ENCODE assay signal across 10 mouse cellular contexts in genomic region chr3:84268434-84268833, GRCm38 (mm10). TPM values are rescaled to one million over a fixed set of nuclear protein-coding genes. Genes with fewer than 3 reads are reported as not detected.
DNase-seq lines count a peak whose midpoint lies in the region; ATAC-seq and TF ChIP-seq lines count a peak whose summit lies in the region.
"Had no signal": no experiment of that assay in that cellular context is flagged by ENCODE, and none has a peak within 500 bp of the region (broad histone marks: within the 10 kb centered on the region; RNA-seq: fewer than 3 reads in every experiment).

No protein-coding gene starts in this region.

- no peak overlapping the region for H3K9ac ChIP-seq in liver, adult 2 months (ENCODE audit: low read depth, low read length)
- no peak overlapping the region for H3K9ac ChIP-seq in forebrain, embryonic 11.5 days (ENCODE audit: low read length)

- H3K36me3 ChIP-seq in E14TG2a.4 (ENCODE audit: insufficient read depth, low read length), result no peaks in the 10 kb centered on the region
- H3K36me3 ChIP-seq in liver, adult 2 months (ENCODE audit: control insufficient read depth, insufficient read depth, low read length), result no peaks in the 10 kb centered on the region
- no peaks in the 10 kb centered on the region for H3K36me3 ChIP-seq in forebrain, embryonic 11.5 days (ENCODE audit: control insufficient read depth, insufficient read depth, low read length)

- no peak for ATAC-seq in forebrain, embryonic 11.5 days (replicated peaks; ENCODE audit: low FRiP score)

- peaks cover 52% of the 10 kb centered on the region for H3K4me1 ChIP-seq in E14TG2a.4 (replicated peaks; ENCODE audit: low read depth, low read length)
- no peaks in the 10 kb centered on the region; the same call in 1 of the 2 replicates for H3K4me1 ChIP-seq in cortical plate, adult 2 months (ENCODE audit: control insufficient read depth, insufficient read depth, low read length)
- peaks cover 17% of the 10 kb centered on the region for H3K4me1 ChIP-seq in liver, adult 2 months (ENCODE audit: control insufficient read depth, insufficient read depth, low read length)
- peaks cover 20% of the 10 kb centered on the region for H3K4me1 ChIP-seq in forebrain, embryonic 11.5 days (replicated peaks; ENCODE audit: control insufficient read depth, insufficient read depth, low read length)

- peaks cover 25% of the 10 kb centered on the region for H3K27me3 ChIP-seq in E14TG2a.4 (ENCODE audit: insufficient read depth, low read length)
- H3K27me3 ChIP-seq in liver, adult 2 months (ENCODE audit: control insufficient read depth, insufficient read depth, low read length), result no peaks in the 10 kb centered on the region
- H3K27me3 ChIP-seq in forebrain, embryonic 11.5 days (ENCODE audit: control insufficient read depth, insufficient read depth, low read length), result no peaks in the 10 kb centered on the region

- TF ChIP-seq CTCF in layer of hippocampus, adult 2 months (conservative IDR thresholded peaks at IDR 0.05), result peak; percentile 71
- peak; percentile 25; the same call in 1 of the 2 replicates for TF ChIP-seq CTCF in E14TG2a.4 (conservative IDR thresholded peaks at IDR 0.05; ENCODE audit: low read length)
- peak; percentile 36; the same call in 1 of the 2 replicates for TF ChIP-seq CTCF in cortical plate, adult 2 months (IDR thresholded peaks at IDR 0.05; ENCODE audit: extremely low read depth, insufficient read depth, low read length)
- peak; percentile 64 for TF ChIP-seq CTCF in liver, adult 2 months (IDR thresholded peaks at IDR 0.05; ENCODE audit: low read depth, low read length)

- no peaks in the 10 kb centered on the region for H3K79me2 ChIP-seq in liver, adult 2 months (ENCODE audit: control insufficient read depth, insufficient read depth, low read length)

- no peak for TF ChIP-seq POLR2A in cortical plate, adult 2 months (IDR thresholded peaks at IDR 0.05; ENCODE audit: extremely low read depth, insufficient read depth, low read length)
- no peak for TF ChIP-seq POLR2A in liver, adult 2 months (IDR thresholded peaks at IDR 0.05; ENCODE audit: extremely low read depth, insufficient read depth, low read length)

- H3K9me3 ChIP-seq in E14TG2a.4 (ENCODE audit: low read length), result no peaks in the 10 kb centered on the region
- no peaks in the 10 kb centered on the region for H3K9me3 ChIP-seq in forebrain, embryonic 11.5 days (ENCODE audit: control insufficient read depth, low read length)

- no peak overlapping the region for H3K27ac ChIP-seq in layer of hippocampus, adult 2 months
- no peak overlapping the region for H3K27ac ChIP-seq in cortical plate, adult 2 months (ENCODE audit: insufficient read depth, low read length)
- H3K27ac ChIP-seq in liver, adult 2 months (replicated peaks; ENCODE audit: insufficient read depth, low read depth, low read length), result no peak overlapping the region
- no peak overlapping the region for H3K27ac ChIP-seq in forebrain, embryonic 11.5 days (ENCODE audit: low read depth, low read length)

- H3K4me2 ChIP-seq in forebrain, embryonic 11.5 days (ENCODE audit: low read depth, low read length, severe bottlenecking), result no peak overlapping the region

- no peak overlapping the region for H3K4me3 ChIP-seq in layer of hippocampus, adult 2 months
- no peak overlapping the region for H3K4me3 ChIP-seq in E14TG2a.4 (replicated peaks; ENCODE audit: low read length)
- H3K4me3 ChIP-seq in cortical plate, adult 2 months (ENCODE audit: insufficient read depth, low read length), result no peak overlapping the region
- no peak overlapping the region for H3K4me3 ChIP-seq in liver, adult 2 months (ENCODE audit: insufficient read depth, low read depth, low read length)
- no peak overlapping the region for H3K4me3 ChIP-seq in forebrain, embryonic 11.5 days (ENCODE audit: low read depth, low read length)

- WGBS in liver, adult 2 months, result 52% methylated on average over 3 of the region's 3 CpGs
- WGBS in forebrain, embryonic 11.5 days, result 63% methylated on average over 3 of the region's 3 CpGs

- no peak for DNase-seq in layer of hippocampus, adult 2 months (ENCODE audit: low spot score in 2 of 2)
- DNase-seq in layer of hippocampus, postnatal 10 days (ENCODE audit: low spot score in 2 of 2), result no peak
- DNase-seq in liver, adult 2 months (ENCODE audit: extremely low read depth, low read depth, low spot score), result peak; percentile 30
- no peak for DNase-seq in right cerebral cortex, postnatal 10 days (ENCODE audit: low spot score in 2 of 2)
- no peak for DNase-seq in forebrain, embryonic 11.5 days (ENCODE audit: low spot score)
- DNase-seq in MN1 (ENCODE audit: low spot score), result no peak
- DNase-seq: cerebellum, adult 11-12 months; thymus, postnatal 14 days had no signal

RNA-seq across cellular contexts. Expression of gene Trim2, which starts 38.2 kb away (rescaled TPM):
- 100 to 1,000 TPM; 409 to 447 TPM for total RNA-seq in layer of hippocampus, adult 2 months (2021)
- total RNA-seq in layer of hippocampus, postnatal 10 days (2021), result 100 to 1,000 TPM; 267 to 271 TPM
- 87.4 and 101 TPM in 2 replicates for polyA plus RNA-seq in cortical plate, adult 2 months (2012; rRNA removed)
- total RNA-seq in liver, adult 2 months (2014; rRNA removed), result 10.0 and 11.1 TPM in 2 replicates
- 26.3 and 27.4 TPM in 2 replicates for polyA plus RNA-seq in liver, adult 2 months (2012; rRNA removed)
- 63.0 and 70.3 TPM in 2 replicates for polyA plus RNA-seq in forebrain, embryonic 11.5 days (2014; fragmentation: Nextera tagmentation; extraction: Ambion mirVana)

Comparison
In these comparisons a context has a peak if more than half of its experiments do, and no peak if none do; other contexts are left out.
1. RNA of gene Trim2, which starts 38.2 kb away (total RNA-seq): 409 to 447 TPM in layer of hippocampus, adult 2 months and 267 to 271 TPM in layer of hippocampus, postnatal 10 days; 10.0 to 11.1 TPM in liver, adult 2 months; every median in the first group is over 10 times any median in the second.
2. Peak in every context shown above with its lines, with median percentiles within 50 percentile points of each other: CTCF ChIP-seq.